Mouse (Mus musculus): ENCODE measurements around the gene Rere.
"Not testable (repeated sequence)": the region's sequence is repeated elsewhere in the genome, so short reads cannot be mapped to it uniquely, and the experiment has no call there.

Rere gene

DNA sequence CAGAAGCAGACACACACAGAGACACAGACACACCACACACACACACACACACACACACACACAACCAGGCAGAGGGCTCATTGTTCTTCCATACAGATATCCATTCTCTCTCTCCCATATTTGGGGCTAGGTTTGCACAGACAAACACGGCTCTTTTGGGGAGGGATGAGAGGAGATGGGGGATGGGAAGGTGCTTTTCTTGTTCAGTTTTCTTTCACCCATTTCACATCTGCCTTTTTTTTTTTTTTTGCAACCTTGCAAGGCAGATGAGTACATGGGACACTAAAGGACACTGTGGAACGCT, 1.8 kb downstream of the Rere start:
- DNase-seq (ENCODE audit: low read depth, low spot score): no peak

DNA sequence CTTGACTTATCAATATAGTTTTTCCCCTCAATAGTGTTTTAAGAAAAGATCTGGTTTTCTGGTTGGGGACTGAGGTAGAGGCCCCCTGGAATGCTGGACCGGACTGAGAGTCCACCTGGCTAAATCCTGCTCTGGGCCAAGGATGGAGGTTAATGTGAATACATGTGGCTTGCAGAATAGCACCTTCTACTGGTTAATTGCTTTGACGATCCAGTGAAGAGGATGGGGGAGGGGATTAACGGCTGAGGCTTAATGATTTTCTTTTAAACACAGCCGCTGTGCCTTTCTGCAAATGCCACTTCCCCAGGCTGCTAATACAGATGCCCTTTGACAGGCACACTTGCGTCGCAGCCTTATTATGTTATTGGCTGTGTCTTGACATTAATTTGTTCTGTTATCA, 2.5 kb downstream of the Rere start:
- no peak for DNase-seq (ENCODE audit: low read depth, low spot score)

GRCm38 (mm10) chr4:150286980-150287379, 5.5 kb downstream of the Rere start:
- DNase-seq (ENCODE audit: low read depth, low spot score): no peak

- DNase-seq (ENCODE audit: low read depth, low spot score): not testable (repeated sequence)
Measured at GRCm38 (mm10) chr4:150287463-150287862, 6.0 kb downstream of the Rere start.

- no peak for DNase-seq (ENCODE audit: low read depth, low spot score)
Measured at GRCm38 (mm10) chr4:150291900-150292299, 10.5 kb downstream of the Rere start.

- DNase-seq (ENCODE audit: low read depth, low spot score): no peak
Measured at GRCm38 (mm10) chr4:150294870-150295269, 13.4 kb downstream of the Rere start.

GRCm38 (mm10) chr4:150295966-150296365, 14.5 kb downstream of the Rere start:
- no peak for DNase-seq (ENCODE audit: low read depth, low spot score)

GRCm38 (mm10) chr4:150302726-150303125, 21.3 kb downstream of the Rere start:
- no peak for DNase-seq (ENCODE audit: low read depth, low spot score)

DNA sequence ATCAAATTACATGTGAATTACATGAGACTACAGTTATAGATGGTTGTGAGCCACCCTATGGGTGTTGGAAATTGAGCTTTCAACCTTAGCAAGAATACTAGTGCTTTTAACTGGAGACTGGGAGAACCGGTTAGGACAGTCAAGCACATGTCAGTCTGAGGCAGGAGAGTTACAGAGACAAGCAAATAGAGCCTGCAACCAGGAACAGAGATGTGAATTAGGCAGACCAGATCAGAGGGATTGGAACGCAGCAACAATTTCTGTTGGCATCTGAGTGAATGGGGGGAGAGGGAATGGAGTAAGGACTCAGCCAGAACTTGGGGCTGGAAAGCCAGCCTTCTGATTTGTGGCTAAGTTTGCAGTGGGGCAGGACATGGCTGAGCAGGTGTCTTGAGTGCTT, 25.3 kb downstream of the Rere start:
- DNase-seq (ENCODE audit: low read depth, low spot score): no peak

DNA sequence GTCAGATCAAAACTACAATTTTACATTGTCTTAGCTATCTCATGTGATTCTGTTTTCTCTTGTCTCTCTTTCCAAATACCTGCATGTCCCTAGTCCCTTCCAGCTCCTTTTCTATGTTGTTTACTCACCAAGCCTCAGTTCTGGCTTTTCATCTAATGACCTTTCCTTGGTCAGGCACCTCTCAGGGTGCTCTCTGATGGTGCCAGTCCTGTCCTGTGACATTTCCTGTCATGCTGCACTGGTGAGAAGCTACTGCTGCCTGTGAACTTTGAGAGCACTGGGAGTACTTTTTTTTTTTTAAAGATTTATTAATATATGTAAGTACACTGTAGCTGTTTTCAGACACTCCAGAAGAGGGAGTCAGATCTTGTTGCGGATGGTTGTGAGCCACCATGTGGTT, 25.8 kb downstream of the Rere start:
- DNase-seq (ENCODE audit: low read depth, low spot score): no peak

- DNase-seq (ENCODE audit: low read depth, low spot score): no peak
Measured at GRCm38 (mm10) chr4:150311431-150311830, 30.0 kb downstream of the Rere start.

- no peak for DNase-seq (ENCODE audit: low read depth, low spot score)
Measured at GRCm38 (mm10) chr4:150312646-150313045, 31.2 kb downstream of the Rere start.

DNA sequence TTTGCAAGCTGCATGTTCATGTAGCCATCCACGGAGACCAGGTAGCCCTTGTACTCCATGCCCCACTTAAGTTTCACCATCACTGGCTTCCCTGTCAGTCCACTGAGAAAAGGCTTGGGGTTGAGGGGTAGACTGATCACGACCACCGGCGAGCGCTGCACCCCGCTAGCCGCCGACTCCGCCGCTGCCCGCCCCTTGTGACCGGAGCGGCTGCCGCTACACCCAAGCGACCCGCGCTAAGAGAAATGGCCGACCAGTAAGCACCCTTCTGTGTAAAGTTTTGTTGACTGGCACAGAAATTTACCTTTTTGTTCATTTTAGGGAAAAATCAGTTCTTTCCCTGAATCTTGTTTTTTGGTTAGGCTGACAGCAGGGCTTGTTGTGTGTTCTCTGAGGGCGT, 33.9 kb downstream of the Rere start:
- DNase-seq (ENCODE audit: low read depth, low spot score): no peak

GRCm38 (mm10) chr4:150316546-150316945, 35.1 kb downstream of the Rere start:
- DNase-seq (ENCODE audit: low read depth, low spot score): no peak

DNA sequence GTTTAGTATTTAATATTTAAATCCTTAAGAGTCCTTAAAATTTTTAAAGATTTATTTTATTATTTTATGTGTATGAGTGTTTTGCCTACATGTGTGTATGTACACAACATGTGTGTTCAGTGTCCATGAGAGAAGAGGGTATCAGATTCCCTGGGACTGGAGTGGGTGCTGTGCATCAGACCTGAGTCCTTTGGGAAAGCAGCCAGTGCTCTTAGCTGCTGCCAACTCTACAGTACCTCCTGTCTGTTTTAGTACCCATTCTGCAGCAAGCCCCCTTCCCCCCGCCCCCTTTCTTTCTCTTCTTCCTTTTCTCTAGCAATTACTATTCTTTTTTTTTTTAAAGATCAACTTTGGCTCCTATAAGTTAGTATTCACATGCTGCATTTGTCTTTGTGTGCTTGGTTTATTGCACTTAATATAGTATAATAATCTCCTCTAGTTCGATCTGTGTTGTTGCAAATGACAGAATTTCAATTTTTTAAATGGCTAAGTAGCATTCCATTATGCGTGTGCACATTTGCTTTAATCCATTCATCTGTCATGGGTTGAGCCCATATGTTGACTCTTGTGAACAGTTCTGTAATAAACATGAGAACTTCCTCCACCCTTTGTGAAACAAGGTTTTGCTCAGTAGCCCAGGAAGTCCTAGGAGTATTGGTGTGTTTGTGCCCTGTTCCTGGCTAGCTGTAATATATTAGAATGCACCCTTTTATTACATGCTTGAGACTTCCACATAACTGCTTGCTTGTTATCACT, 43.8 kb downstream of the Rere start:
- no peak for DNase-seq (ENCODE audit: low read depth, low spot score)

DNA sequence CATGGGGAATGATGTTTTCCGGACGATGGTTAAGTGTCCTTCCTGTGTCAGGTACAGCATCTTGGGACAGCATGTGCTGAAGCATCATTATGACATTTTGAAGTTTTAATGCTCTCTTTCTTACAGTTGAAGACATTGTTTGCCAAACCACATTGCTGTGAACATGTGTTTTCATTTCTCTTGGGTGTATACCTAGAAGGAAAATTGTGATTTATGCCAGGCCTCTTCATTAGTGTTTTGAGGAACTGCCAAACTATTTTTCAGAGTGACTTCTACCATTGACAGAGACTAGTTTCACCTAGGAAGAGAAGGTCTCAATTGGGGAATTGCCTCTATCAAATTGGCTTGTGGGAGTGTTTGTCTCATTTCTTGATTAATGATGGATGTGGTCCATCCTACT, 44.6 kb downstream of the Rere start:
- no peak for DNase-seq (ENCODE audit: low read depth, low spot score)

DNA sequence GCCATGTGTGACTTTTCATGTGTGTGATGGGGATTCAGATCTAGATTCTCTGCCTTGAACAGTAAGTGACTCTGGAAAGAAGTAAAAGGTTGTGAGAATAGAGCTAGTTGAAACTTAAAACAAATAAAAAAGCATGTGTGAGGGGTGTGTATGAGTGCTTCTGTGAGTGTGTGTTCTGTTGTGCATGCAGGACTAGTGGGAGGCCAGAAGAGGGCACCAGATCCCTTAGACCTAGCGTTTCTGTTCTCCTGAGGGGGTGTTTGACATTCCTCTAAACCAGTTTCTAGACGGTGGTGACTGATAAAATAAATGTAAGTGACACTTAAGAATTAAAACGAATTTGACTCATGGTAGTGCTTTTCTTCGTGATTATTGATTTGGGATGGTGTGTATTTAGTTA, 46.0 kb downstream of the Rere start:
- no peak for DNase-seq (ENCODE audit: low read depth, low spot score)

DNA sequence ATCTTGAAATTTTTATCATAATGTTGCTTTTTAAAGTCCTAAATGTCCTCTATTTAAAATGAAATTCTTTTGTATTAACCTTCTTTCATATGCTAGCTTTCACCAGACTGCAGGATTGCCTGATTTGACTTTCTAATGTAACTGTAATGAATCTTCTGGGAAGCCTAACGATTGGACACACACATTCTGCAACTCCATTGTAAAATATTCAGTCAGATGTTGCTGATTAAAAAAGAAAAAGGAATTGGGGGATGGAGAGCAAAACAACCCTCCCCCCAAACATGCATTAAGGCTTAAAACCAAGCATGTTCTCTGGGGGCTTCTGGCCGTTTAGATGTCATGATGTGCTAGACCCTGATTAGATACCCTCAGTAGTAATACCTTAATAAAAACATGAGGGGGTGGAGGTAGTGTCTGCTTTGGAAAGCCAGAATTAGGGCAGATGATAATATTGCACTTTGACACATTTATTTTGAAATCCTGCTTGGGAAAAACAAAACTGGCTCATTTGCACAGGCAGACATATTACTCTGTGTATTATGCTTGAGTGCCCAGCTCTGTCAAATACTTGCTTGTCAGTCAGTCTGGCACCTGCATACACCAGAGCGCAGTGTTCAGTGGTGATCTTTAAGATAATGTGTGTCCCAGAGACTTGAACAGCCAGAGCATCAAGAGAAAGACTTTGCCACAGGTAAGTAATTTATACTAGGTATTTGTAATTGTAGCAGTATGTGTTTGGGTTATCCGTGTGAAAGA, 52.7 kb downstream of the Rere start:
- DNase-seq (ENCODE audit: low read depth, low spot score): no peak

- no peak for DNase-seq (ENCODE audit: low read depth, low spot score)
Measured at GRCm38 (mm10) chr4:150337260-150337659, 55.8 kb downstream of the Rere start.

DNA sequence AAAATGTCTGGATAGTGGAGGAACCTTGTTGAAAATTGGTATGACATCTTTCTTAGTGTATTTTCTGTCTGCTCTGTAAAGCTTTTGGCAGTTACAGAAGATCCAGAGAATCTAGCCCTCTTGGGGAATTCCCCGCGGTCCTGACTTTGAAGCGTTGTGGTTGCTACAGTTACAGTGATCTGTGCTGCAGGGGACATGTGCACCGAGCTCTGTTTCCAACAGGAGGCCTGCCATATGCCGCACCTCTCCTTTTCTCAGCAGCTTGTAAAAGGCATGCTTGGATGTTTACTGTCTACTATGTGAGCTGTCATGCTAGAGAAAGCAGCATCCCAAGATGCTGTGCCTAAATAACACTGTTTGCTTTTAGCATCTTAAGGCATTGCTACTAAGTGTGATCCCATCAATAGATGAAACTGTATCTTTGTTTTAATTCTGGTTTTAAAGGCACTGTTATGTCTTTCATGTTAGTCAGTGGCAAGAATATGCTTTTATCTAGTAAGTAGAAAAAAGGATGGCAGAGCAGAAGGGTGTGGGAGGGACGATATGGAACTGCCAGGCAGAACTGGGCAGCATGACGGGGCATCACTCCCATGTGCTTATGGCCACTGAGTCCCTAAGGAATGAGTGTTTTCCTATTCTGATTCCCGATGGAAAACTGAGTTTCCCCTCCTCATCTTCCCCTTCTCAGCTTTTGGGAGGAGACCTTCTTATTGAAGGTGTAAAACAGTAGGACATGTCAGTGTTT, 57.6 kb downstream of the Rere start:
- DNase-seq (ENCODE audit: low read depth, low spot score): no peak

- no peak for DNase-seq (ENCODE audit: low read depth, low spot score)
Measured at GRCm38 (mm10) chr4:150340796-150341525, 59.5 kb downstream of the Rere start.

DNA sequence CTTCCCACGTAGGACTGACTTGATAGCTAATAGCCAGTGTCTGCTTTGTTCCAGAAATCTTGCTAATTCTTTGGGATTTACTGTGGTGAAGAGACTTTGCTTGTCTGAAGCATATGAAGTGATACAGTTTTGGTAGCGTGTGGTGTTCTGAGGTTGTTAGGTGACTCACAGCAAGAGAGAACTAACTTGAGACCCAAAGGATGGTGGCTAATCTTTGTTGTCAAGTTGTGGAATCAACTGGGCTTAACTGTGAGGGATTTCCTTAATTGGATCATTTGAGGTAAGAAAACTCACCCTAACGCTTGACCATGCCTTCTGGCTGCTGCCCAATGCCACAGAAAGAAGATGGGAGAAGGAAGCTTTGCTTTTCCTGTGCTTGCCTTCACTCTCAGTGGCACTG, 63.1 kb downstream of the Rere start:
- DNase-seq (ENCODE audit: low read depth, low spot score): no peak

All from retina, postnatal 7 days (tissue).